Mouse (Mus musculus): ENCODE data around the gene Trip4. TPM values are rescaled to one million over a fixed set of nuclear protein-coding genes. Genes with fewer than 3 reads are reported as not detected.
A peak's percentile ranks its signal among the peaks of the same experiment; 100 is the strongest.

Gene Trip4
- total and polyA plus RNA-seq, 3 experiments = 13.4 to 13.5 TPM; not detected in 1

DNA sequence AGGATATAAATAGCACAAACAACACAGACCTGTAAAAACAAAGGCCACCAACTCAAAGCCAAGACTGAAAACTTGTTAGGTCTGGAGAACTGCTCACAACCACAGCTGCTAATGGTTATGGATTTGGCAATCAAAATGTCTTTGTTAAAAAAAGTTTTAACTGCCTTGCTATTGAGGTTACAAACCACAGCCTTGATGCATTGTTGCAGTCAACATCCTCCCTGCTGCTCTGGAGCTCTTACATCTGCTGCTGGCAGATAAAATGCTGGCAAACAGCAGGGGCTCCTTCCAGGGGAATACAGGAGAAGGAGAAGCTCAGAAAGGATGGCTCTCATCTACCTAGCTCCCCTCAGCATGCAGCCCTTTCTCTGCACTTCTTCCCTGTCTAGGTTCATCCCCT is 60.4 kb downstream of the Trip4 start (continued):
- TF ChIP-seq POLR2A (IDR thresholded peaks at IDR 0.05; ENCODE audit: control insufficient read depth in 1 of 2, insufficient read depth in 1 of 2, low read depth in 1 of 2, low read length in 2 of 2, poor library complexity in 1 of 2) = no peak
- TF ChIP-seq CHD2 (IDR thresholded peaks at IDR 0.05; ENCODE audit: low read length) = no peak
- TF ChIP-seq ZC3H11A (IDR thresholded peaks at IDR 0.05; ENCODE audit: low read depth, low read length) = no peak
- TF ChIP-seq KAT2A (conservative IDR thresholded peaks at IDR 0.05; ENCODE audit: low read depth, low read length) = no peak

DNA sequence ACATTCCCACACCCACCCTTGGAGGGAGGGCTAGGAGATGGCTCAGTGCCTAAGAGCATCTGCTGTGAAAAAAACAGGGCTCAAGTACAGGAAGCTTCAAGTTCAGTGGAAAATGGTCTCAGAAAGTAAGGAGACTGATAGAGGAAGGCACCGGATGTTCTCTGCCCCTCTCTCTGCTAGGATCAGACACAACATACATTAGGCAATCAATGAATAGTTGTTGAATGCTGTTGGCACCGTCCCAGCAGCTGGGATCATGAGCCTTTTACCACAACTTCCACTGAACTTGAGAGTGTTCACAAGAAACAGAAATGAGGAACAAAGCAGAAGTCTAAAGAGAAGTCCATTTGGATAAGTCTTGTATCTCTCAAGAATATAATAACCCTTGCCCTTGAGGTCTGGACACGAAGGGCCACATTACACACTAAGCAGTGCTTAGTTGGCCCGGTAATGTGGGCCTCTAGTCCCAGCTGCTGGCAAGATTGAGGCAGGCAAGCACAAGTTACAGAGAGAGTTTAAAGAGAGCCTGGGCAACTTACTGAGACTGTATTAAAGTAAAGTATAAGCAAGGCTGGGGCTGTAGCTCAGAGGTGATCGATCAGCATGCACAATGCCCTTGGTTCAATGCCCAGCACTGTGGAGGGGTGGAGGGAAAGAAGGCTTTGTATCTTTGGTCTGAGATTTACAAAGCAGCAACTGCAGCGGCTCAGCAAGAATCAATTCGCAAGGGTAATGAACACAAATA is 64.0 kb downstream of the Trip4 start:
- H3K27ac ChIP-seq (ENCODE audit: control insufficient read depth, low read depth, low read length) = no peak overlapping the region
- TF ChIP-seq RAD21 (IDR thresholded peaks at IDR 0.05; ENCODE audit: low read depth, low read length) = no peak
- TF ChIP-seq EP300 (IDR thresholded peaks at IDR 0.05; ENCODE audit: low read depth in 1 of 2, low read length in 2 of 2) = peak in 1 of 2 experiments; percentile 30; a peak in 1 of 4 replicates
- TF ChIP-seq ETS1 (IDR thresholded peaks at IDR 0.05; ENCODE audit: low read depth, low read length) = peak; percentile 26; the same call in 1 of the 2 replicates
- TF ChIP-seq ZNF384 (IDR thresholded peaks at IDR 0.05; ENCODE audit: low read depth, low read length) = 0 out of 2 replicates have a peak, but pooled peaks have one; percentile 24
- no peak for TF ChIP-seq JUND (IDR thresholded peaks at IDR 0.05; ENCODE audit: low read depth, low read length)
- no peak for TF ChIP-seq SIN3A (IDR thresholded peaks at IDR 0.05; ENCODE audit: low read length)

DNA sequence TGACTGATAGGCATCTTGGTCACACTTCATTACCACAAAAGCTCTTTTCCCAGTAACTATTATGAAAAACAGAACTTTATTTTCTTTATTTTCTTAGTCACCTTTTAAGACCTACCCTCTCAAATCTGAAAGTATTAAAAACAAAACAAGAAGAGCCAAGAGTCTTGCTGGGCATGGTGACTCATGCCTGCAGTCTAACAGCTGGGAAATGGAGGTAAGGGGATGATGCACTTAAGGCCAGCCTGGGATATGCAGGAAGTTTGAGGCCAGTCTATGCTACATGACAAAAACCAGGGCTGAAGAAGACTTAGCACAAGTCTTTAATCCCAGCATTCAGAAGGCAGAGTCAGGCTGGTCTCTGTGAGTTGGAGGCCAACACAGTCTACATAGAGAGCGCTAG is 68.8 kb downstream of the Trip4 start:
- H3K27me3 ChIP-seq (ENCODE audit: control insufficient read depth in 1 of 2, insufficient read depth in 2 of 2, low read length in 2 of 2) = no peaks in the 10 kb centered on the region
- H3K27ac ChIP-seq (ENCODE audit: control insufficient read depth, low read depth, low read length) = no peak overlapping the region
- no peaks in the 10 kb centered on the region for H3K79me2 ChIP-seq (ENCODE audit: control insufficient read depth, insufficient read depth, low read length, poor library complexity)
- TF ChIP-seq BHLHE40 (IDR thresholded peaks at IDR 0.05; ENCODE audit: borderline replicate concordance, low read depth, low read length) (peak; percentile 17; the same call in 1 of the 2 replicates), ELF1 (IDR thresholded peaks at IDR 0.05; ENCODE audit: low read depth, low read length) (no peak), TAL1 (IDR thresholded peaks at IDR 0.05; ENCODE audit: low read length) (no peak)
- no peak overlapping the region for H3K9ac ChIP-seq (ENCODE audit: control insufficient read depth, low read depth, low read length, poor library complexity, severe bottlenecking)
- no peak for DNase-seq (ENCODE audit: low read depth, low spot score)
- H3K36me3 ChIP-seq (ENCODE audit: control insufficient read depth in 1 of 2, insufficient read depth in 2 of 2, low read length in 2 of 2) = peaks cover 0 to 5% of the 10 kb centered on the region in 2 experiments; a peak in 2 of 4 replicates
- H3K4me1 ChIP-seq (ENCODE audit: control insufficient read depth in 1 of 2, insufficient read depth in 2 of 2, low read length in 2 of 2) = peaks cover 5 to 6% of the 10 kb centered on the region in 2 experiments; a peak in 3 of 4 replicates
- H3K9me3 ChIP-seq (replicated peaks; ENCODE audit: insufficient read depth, low read length) = no peaks in the 10 kb centered on the region
- H3K4me3 ChIP-seq (ENCODE audit: control insufficient read depth in 1 of 2, insufficient read depth in 1 of 2, low read depth in 2 of 2, low read length in 2 of 2) = no peak overlapping the region

More for the DNA sequence above, 64.0 kb downstream of the Trip4 start:
- Histone ChIP-seq H3K27me3 (ENCODE audit: control insufficient read depth in 1 of 2, insufficient read depth in 2 of 2, low read length in 2 of 2) (no peaks in the 10 kb centered on the region), H3K4me3 (ENCODE audit: control insufficient read depth in 1 of 2, insufficient read depth in 1 of 2, low read depth in 2 of 2, low read length in 2 of 2) (no peak overlapping the region), H3K36me3 (ENCODE audit: control insufficient read depth in 1 of 2, insufficient read depth in 2 of 2, low read length in 2 of 2) (peaks cover 0 to 32% of the 10 kb centered on the region in 2 experiments; a peak in 2 of 4 replicates), H3K79me2 (ENCODE audit: control insufficient read depth, insufficient read depth, low read length, poor library complexity) (no peaks in the 10 kb centered on the region), H3K9ac (ENCODE audit: control insufficient read depth, low read depth, low read length, poor library complexity, severe bottlenecking) (no peak overlapping the region), H3K4me1 (ENCODE audit: control insufficient read depth in 1 of 2, insufficient read depth in 2 of 2, low read length in 2 of 2) (peaks cover 14 to 25% of the 10 kb centered on the region in 2 experiments), H3K9me3 (replicated peaks; ENCODE audit: insufficient read depth, low read length) (no peaks in the 10 kb centered on the region)
- peak; percentile 83 for DNase-seq (ENCODE audit: low read depth, low spot score)
